Mouse (Mus musculus): ENCODE data around the gene Dennd4a.

DNA sequence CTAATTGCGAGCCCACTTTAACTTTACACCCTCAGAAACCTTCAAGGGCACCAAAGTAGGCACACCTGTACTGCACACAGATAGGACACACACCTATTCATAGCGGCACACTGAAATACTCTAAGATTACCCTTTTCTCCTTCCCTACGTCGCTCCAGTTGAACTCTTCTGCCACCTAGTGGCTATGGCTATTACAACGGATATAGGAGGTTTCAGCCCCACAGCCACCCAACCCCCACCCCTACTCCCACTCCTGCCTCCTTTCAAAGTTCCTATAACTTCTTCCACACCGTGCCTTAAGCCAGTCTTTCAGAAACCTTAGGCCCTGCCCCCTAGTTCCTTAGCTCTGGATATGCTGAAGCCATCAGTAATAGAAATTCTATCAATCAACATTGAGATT is 125.4 kb downstream of the Dennd4a start:
- TF ChIP-seq CTCF (IDR thresholded peaks at IDR 0.05) (peak; percentile 88), EP300 (IDR thresholded peaks at IDR 0.05) (no peak)
